Mouse (Mus musculus) cerebellum, adult 2 months (tissue): Measurements from ENCODE around the gene Mta3.

Experiments used
- CTCF ChIP-seq: fragments of 200-500 bp; IDR thresholded peaks from 2 replicates; pipeline ENCODE4 v1.5.1; 2011; ENCODE audit warnings: low read depth, mild to moderate bottlenecking, control low read depth, low read length, moderate library complexity, borderline replicate concordance; ENCODE audit not compliant: insufficient read depth
- POLR2A ChIP-seq: fragments of 200-500 bp; IDR thresholded peaks from 2 replicates; pipeline ENCODE4 v1.6.1; 2011; ENCODE audit warnings: low read length, control low read depth, borderline replicate concordance; ENCODE audit not compliant: insufficient read depth

DNA sequence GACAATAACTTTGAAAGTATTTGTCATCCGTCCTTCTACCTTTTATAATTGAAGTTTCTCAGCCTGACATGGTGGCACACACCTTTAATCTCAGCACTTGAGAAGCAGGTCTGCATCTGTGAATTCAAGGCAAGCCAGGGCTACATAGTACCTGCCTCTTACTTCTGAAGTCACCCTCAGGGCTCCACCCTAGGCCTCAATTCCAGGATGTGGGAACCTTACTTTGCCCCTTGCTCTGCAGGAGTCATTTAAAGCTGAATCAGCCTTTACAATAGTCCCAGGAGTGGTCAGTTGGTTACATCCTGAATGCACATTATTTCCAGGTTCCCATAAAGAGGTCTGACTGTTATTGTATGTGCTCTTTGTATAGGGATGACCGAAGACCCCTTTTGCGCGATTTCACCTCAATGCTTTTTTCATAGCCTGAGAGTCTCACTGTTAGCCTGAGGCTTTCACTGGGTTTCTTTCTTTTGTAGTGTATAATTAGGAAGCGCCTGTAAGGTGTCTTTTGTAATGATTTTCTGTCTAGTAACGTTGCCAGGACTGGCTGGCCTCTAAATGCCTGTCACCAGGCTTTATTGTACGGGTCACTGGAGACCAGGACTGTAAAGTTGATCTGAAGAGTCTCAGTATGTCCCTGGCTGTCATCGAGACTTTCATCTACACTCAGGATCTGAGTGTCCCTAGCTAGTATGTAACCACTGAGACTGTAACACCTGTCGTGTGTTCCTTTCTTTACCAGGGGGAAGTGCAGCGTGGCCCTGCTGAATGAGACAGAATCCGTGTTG, 47.3 kb downstream of the Mta3 start:
- no peak for TF ChIP-seq CTCF
- TF ChIP-seq POLR2A = no peak
